Mouse (Mus musculus) CH12.LX (cell line): Measurements from ENCODE around the gene Cdc14a. TPM values are rescaled to one million over a fixed set of nuclear protein-coding genes. Genes with fewer than 3 reads are reported as not detected.

Experiments
- DNase-seq: peaks from one replicate; pipeline ENCODE4 v3.0.0-alpha.2; 2013; ENCODE audit errors: extremely low read depth
- H3K27ac ChIP-seq: 2 replicates; pipeline ENCODE4 v1.5.1; 2012; ENCODE audit warnings: low read depth, mild to moderate bottlenecking, control low read depth, moderate library complexity; ENCODE audit not compliant: insufficient read depth
- H3K27me3 ChIP-seq: replicated peaks from 2 replicates; pipeline ENCODE3; 2012; ENCODE audit warnings: inconsistent platforms
- H3K36me3 ChIP-seq, 2 experiments: replicated peaks in 1 of 2; 2 replicates each; pipeline versions ENCODE3 to v1.6.1; 2012; ENCODE audit warnings: inconsistent platforms in 1 of 2, low read length in 1 of 2, mild to moderate bottlenecking in 1 of 2, mixed read lengths in 1 of 2, moderate library complexity in 1 of 2; ENCODE audit not compliant: control insufficient read depth in 1 of 2, insufficient read depth in 1 of 2
- H3K4me1 ChIP-seq, 2 experiments: 2 replicates each; pipeline ENCODE4 v1.6.1; 2012; ENCODE audit warnings: inconsistent platforms in 1 of 2, moderate library complexity in 1 of 2; ENCODE audit not compliant: insufficient read depth in 2 of 2, control insufficient read depth in 1 of 2
- H3K4me2 ChIP-seq: 2 replicates; pipeline ENCODE4 v1.6.1; 2012; ENCODE audit warnings: low read depth, mild to moderate bottlenecking, control low read depth; ENCODE audit not compliant: poor library complexity, insufficient read depth, severe bottlenecking
- H3K4me3 ChIP-seq, 3 experiments: fragments of 150-350 bp in 1 of 3; sonication (generic) in 1 of 3; replicated peaks in 1 of 3; 2 replicates each; pipeline versions ENCODE3 to v1.5.1; 2011 to 2012; ENCODE audit warnings: low read depth in 2 of 3, low read length in 2 of 3, mild to moderate bottlenecking in 2 of 3, moderate library complexity in 2 of 3, control low read depth in 1 of 3, improper control_type of control experiment in 1 of 3, inconsistent platforms in 1 of 3, mixed read lengths in 1 of 3; ENCODE audit not compliant: poor library complexity in 1 of 3
- H3K79me2 ChIP-seq: replicated peaks from 2 replicates; pipeline ENCODE4 v1.6.1; 2012; ENCODE audit warnings: mild to moderate bottlenecking, moderate library complexity; ENCODE audit not compliant: control insufficient read depth, poor library complexity, insufficient read depth, severe bottlenecking; ENCODE audit errors: extremely low read depth
- H3K9ac ChIP-seq: 2 replicates; pipeline ENCODE4 v1.6.1; 2012; ENCODE audit warnings: low read depth, mild to moderate bottlenecking, control low read depth, moderate library complexity; ENCODE audit not compliant: insufficient read depth
- H3K9me3 ChIP-seq: replicated peaks from 2 replicates; pipeline ENCODE3; 2012; ENCODE audit warnings: low read length, inconsistent platforms, mixed read lengths
- CHD1 ChIP-seq: IDR thresholded peaks from 2 replicates; pipeline ENCODE4 v1.6.1; 2012; ENCODE audit warnings: low read depth, low read length, improper control_type of control experiment, inconsistent platforms
- CTCF ChIP-seq, 2 experiments: IDR thresholded peaks in 1 of 2; conservative IDR thresholded peaks in 1 of 2; 2 replicates each; pipeline ENCODE4 v1.5.1; 2011 to 2012; ENCODE audit warnings: low read depth in 2 of 2, low read length in 2 of 2, improper control_type of control experiment in 1 of 2, inconsistent platforms in 1 of 2, mild to moderate bottlenecking in 1 of 2, moderate library complexity in 1 of 2
- ELF1 ChIP-seq: IDR thresholded peaks from 2 replicates; pipeline ENCODE4 v1.6.1; 2014; ENCODE audit warnings: low read depth, mild to moderate bottlenecking, inconsistent platforms, low read length, improper control_type of control experiment
- EP300 ChIP-seq: IDR thresholded peaks from 2 replicates; pipeline ENCODE4 v1.6.1; 2011; ENCODE audit warnings: low read length, improper control_type of control experiment
- GABPA ChIP-seq: IDR thresholded peaks from 2 replicates; pipeline ENCODE4 v1.6.1; 2012; ENCODE audit warnings: low read depth, low read length, improper control_type of control experiment, inconsistent platforms; ENCODE audit not compliant: insufficient replicate concordance
- KAT2A ChIP-seq: IDR thresholded peaks from 2 replicates; pipeline ENCODE4 v1.6.1; 2012; ENCODE audit warnings: low read length, improper control_type of control experiment, inconsistent platforms; ENCODE audit not compliant: insufficient replicate concordance
- MAZ ChIP-seq: IDR thresholded peaks from 2 replicates; pipeline ENCODE4 v1.6.1; 2012; ENCODE audit warnings: low read depth, mild to moderate bottlenecking, inconsistent platforms, low read length, improper control_type of control experiment, moderate library complexity
- MEF2A ChIP-seq: IDR thresholded peaks from 2 replicates; pipeline ENCODE4 v1.6.1; 2014; ENCODE audit warnings: low read depth, mild to moderate bottlenecking, inconsistent platforms, low read length, improper control_type of control experiment, borderline replicate concordance
- MXI1 ChIP-seq: IDR thresholded peaks from 2 replicates; pipeline ENCODE4 v1.6.1; 2011; ENCODE audit warnings: mild to moderate bottlenecking, low read depth, low read length, improper control_type of control experiment
- MYC ChIP-seq: IDR thresholded peaks from 2 replicates; pipeline ENCODE4 v1.6.1; 2011; ENCODE audit warnings: low read depth, mild to moderate bottlenecking, improper control_type of control experiment, low read length
- PAX5 ChIP-seq: IDR thresholded peaks from 2 replicates; pipeline ENCODE4 v1.6.1; 2012; ENCODE audit warnings: low read length, inconsistent platforms, mixed read lengths
- RCOR1 ChIP-seq: conservative IDR thresholded peaks from 2 replicates; pipeline ENCODE4 v1.6.1; 2012; ENCODE audit warnings: low read depth, mild to moderate bottlenecking, inconsistent platforms, low read length, improper control_type of control experiment
- SIN3A ChIP-seq: IDR thresholded peaks from 2 replicates; pipeline ENCODE4 v1.6.1; 2012; ENCODE audit warnings: low read length, improper control_type of control experiment, inconsistent platforms
- TBP ChIP-seq: conservative IDR thresholded peaks from 2 replicates; pipeline ENCODE4 v1.6.1; 2011; ENCODE audit warnings: low read depth, low read length, improper control_type of control experiment
- UBTF ChIP-seq: IDR thresholded peaks from 2 replicates; pipeline ENCODE4 v1.6.1; 2012; ENCODE audit warnings: low read depth, mild to moderate bottlenecking, inconsistent platforms, low read length, improper control_type of control experiment, moderate library complexity
- USF2 ChIP-seq: conservative IDR thresholded peaks from 2 replicates; pipeline ENCODE4 v1.6.1; 2011; ENCODE audit warnings: low read depth, low read length, improper control_type of control experiment
- ZNF384 ChIP-seq: IDR thresholded peaks from 2 replicates; pipeline ENCODE4 v1.6.1; 2012; ENCODE audit warnings: low read depth, low read length, improper control_type of control experiment, inconsistent platforms
- dilution Hi-C: fragments of 300-500 bp; cut with MboI; formaldehyde crosslinking; loops from 2 replicates; pipeline ENCODE4 v1.14.3; 2020; ENCODE audit warnings: low sequenced_read_pairs; ENCODE audit not compliant: extremely low pct_unique_long_range_greater_than_20kb, extremely low pct_ligation_motif_present
- in situ Hi-C: fragments of 300-500 bp; cut with MboI; formaldehyde crosslinking; loops from 3 replicates; pipeline ENCODE4 v1.14.3; 2019; ENCODE audit warnings: low sequenced_read_pairs, low pct_ligation_motif_present, low pct_unique_long_range_greater_than_20kb, mixed read lengths
- polyA plus RNA-seq: library from polyadenylated mRNA; unstranded; fragments of >175 nt; gene quantifications from 2 replicates; pipeline ENCODE4 v1.2.1, GENCODE M21; 2012; ENCODE audit warnings: low read depth; ENCODE audit not compliant: insufficient read length
- total RNA-seq, 2 experiments: library from RNA; depleted of rRNA; stranded (reverse); fragments of 300-350 nt in 1 of 2; fragments of >200 nt in 1 of 2; gene quantifications; 2 replicates each; pipeline ENCODE4 v1.2.3; 2012 to 2014

The Cdc14a gene
- total and polyA plus RNA-seq, 3 experiments = 9.4 to 12.1 (median 9.8) TPM

- H3K27ac ChIP-seq = no peak overlapping the region
- H3K4me1 ChIP-seq = no peaks in the 10 kb centered on the region
- no peak for TF ChIP-seq SIN3A
- TF ChIP-seq ZNF384 = no peak
- no peak for TF ChIP-seq USF2
- TF ChIP-seq UBTF = no peak
- no peak for TF ChIP-seq EP300
- no peak for TF ChIP-seq MYC
- no peak for TF ChIP-seq GABPA
- no peak for TF ChIP-seq CHD1
- TF ChIP-seq, all 38 proteins: peak for 0
- dilution Hi-C loops (no loop called here), in situ Hi-C loops (loop anchor here (25.0 kb wide), 1 partner anchor 275 kb away; no protein-coding TSS in a partner anchor)
- no peaks in the 10 kb centered on the region for H3K9me3 ChIP-seq
- H3K36me3 ChIP-seq = peaks cover 12 to 65% of the 10 kb centered on the region in 2 experiments
- H3K4me2 ChIP-seq = no peak overlapping the region
- DNase-seq = no peak
- H3K79me2 ChIP-seq = no peaks in the 10 kb centered on the region
- H3K27me3 ChIP-seq = no peaks in the 10 kb centered on the region
- no peak overlapping the region for H3K4me3 ChIP-seq
- no peak overlapping the region for H3K9ac ChIP-seq
Measured at GRCm38 (mm10) chr3:116311838-116312237, 112.0 kb downstream of the Cdc14a start.

GRCm38 (mm10) chr3:116311173-116311572 is 112.7 kb downstream of the Cdc14a start:
- no peak for TF ChIP-seq MXI1
- TF ChIP-seq ZNF384 = no peak
- no peak for TF ChIP-seq CTCF (conservative IDR thresholded peaks at IDR 0.05 in 1 of 2, IDR thresholded peaks at IDR 0.05 in 1 of 2; ENCODE audit: low read depth in 2 of 2, low read length in 2 of 2)
- TF ChIP-seq KAT2A = no peak
- no peak for TF ChIP-seq MEF2A
- TF ChIP-seq RCOR1 = no peak
- no peak for TF ChIP-seq PAX5
- no peak for TF ChIP-seq UBTF
- no peak for TF ChIP-seq TBP
- TF ChIP-seq MAZ = no peak
- no peak for TF ChIP-seq ELF1
- peaks cover 12 to 72% of the 10 kb centered on the region in 2 experiments for H3K36me3 ChIP-seq

More at GRCm38 (mm10) chr3:116311173-116311572, 112.7 kb downstream of the Cdc14a start:
- in situ Hi-C loops = loop anchor here (25.0 kb wide), 1 partner anchor 274 kb away; no protein-coding TSS in a partner anchor
- H3K4me1 ChIP-seq = no peaks in the 10 kb centered on the region
- DNase-seq = no peak
- no peak overlapping the region for H3K9ac ChIP-seq
- H3K27me3 ChIP-seq = no peaks in the 10 kb centered on the region
- H3K4me2 ChIP-seq = no peak overlapping the region
- no peak overlapping the region for H3K27ac ChIP-seq
- H3K9me3 ChIP-seq = no peaks in the 10 kb centered on the region
- no peak overlapping the region for H3K4me3 ChIP-seq
- dilution Hi-C loops = no loop called here
- no peaks in the 10 kb centered on the region for H3K79me2 ChIP-seq
